Mouse (Mus musculus) left cerebral cortex, adult 9 months (tissue): ENCODE results near the gene Slc35g3.

Experiments used
- DNase-seq, 2 experiments: peaks; one replicate each; pipeline ENCODE4 v3.0.0; 2022; ENCODE audit warnings: low spot score in 2 of 2

The Slc35g3 gene

DNA sequence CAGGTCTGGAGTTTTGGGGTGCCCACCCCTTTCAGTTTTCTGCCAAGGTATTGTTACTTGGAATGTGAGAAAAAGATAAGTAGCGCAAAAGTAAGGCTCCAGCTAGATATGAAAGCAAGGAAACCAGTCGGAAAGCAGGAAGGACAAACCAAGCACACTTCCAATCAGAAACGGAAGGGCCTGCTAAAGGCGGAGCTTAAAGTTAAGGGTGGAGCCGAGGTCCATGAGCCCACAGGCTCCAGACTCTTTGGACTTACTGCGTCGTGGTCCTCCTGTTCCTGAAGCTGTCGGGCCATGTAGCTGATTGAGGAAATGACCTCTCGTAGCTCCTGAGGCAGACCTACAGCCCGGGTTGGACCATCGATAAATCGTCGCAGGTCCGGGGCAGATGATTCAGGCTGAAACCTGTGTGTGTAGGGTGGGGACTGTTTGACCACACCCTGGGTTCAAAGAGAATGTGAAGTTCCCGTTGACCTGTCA lies 23.1 kb upstream of the Slc35g3 start:
- no peak for DNase-seq

DNA sequence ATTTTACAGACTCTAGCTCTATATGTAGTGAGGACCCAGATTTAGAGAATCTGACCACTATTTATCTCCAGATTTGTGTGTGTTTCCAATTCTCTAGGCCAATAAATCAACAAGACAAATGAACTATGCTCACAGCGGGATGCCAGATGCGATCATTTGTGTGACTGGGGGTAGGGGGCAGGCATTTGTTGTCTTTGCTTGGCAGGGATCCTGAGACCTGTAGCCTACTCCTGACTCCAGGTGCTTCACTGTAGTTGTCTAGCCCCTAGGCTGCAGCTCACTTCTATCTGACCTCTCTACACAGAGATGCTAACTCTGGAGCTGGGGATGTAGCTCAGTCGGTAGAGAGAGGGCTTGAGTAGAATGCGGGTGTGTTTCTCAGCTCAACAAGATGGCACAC lies 20.1 kb upstream of the Slc35g3 start:
- no peak for DNase-seq

DNA sequence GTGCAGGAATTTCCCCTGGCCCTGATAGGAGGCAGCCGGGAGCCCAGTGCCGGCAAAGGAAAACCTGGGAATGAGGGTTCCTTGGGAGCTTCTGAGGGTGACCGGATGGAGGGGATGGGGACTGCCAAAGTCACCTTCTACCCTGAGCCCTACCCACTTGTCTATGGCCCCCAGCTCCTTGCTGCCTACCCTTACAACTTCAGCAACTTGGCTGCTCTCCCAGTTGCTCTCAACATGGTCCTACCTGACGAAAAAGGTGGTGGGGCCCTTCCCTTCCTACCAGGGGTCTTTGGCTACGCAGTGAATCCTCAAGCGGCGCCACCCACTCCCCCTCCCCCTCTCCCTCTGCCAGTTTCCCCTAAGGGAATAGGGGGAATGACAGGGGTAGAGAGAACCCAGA lies 17.2 kb upstream of the Slc35g3 start:
- no peak for DNase-seq

DNA sequence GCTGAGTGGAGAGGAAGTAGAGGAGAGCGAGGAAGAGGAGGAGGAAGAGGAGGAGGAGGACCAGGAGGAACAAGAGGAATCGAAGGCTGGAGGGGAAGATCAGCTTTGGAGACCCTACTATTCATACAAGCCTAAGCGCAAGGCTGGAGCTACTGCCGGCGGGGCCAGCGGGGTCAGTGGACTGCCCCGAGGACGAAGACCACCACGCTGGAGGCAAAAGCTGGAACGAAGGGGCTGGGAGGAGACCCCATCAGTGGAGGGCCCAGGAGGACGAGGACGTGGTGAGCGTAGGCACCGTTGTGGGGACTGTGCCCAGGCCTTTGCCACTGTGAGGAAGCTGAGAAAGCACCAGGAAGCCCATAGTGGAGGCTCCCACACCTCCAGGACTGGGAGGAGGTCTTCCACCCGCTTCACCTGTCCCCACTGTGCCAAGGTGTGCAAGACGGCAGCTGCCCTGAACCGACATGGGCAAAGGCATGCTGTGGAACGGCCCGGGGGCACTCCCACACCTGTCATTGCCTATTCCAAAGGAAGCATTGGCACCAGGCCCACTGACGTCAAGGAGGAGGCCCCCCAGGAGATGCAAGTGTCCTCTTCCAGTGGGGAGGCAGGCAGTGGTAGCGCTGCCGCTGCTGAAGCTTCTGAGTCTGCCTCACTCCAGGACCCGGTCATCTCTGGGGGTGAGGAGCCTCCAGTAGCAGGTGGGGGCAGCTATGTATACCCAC lies 16.7 kb upstream of the Slc35g3 start:
- no peak for DNase-seq

DNA sequence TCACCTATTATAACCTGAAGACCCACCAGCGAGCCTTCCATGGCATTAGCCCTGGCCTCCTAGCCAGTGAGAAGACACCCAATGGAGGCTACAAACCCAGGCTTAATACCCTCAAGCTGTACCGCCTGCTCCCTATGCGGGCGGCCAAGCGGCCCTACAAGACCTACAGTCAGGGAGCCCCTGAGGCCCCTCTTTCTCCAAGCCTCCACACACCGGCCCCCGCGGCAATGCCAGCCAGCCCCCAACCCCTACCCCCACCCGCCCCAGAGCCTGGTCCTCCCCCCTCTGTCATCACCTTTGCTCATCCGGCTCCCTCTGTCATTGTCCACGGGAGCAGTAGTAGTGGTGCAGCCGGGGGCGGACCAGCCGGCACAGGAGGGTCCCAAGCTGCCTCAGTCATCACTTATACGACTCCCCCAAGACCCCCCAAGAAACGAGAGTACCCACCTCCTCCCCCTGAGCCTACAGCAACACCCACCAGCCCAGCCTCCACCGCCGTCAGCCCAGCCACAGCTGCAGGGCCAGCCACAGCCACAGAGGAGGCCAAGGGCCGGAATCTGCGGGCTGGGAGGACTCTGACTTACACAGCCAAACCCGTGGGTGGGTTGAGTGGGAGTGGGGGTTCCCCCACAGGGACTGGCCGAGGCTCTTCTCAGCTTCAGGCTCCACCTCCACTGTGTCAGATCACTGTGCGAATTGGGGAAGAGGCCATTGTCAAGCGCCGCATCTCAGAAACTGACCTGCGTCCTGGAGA lies 15.9 kb upstream of the Slc35g3 start:
- DNase-seq: no peak

DNA sequence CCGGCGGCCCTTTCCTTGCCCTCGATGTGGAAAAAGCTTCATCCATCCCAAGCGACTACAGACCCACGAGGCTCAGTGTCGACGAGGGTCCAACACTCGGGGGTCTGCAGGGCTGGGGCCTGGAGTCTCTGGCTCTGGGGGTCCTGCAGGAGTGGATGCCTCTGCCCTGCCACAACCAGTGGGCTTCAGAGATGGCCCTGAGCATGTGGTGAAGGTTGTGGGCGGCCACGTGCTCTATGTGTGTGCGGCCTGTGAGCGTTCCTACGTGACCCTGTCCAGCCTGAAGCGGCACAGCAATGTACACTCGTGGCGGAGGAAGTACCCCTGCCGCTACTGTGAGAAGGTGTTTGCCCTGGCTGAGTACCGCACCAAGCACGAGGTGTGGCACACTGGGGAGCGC lies 14.7 kb upstream of the Slc35g3 start:
- DNase-seq: no peak

DNA sequence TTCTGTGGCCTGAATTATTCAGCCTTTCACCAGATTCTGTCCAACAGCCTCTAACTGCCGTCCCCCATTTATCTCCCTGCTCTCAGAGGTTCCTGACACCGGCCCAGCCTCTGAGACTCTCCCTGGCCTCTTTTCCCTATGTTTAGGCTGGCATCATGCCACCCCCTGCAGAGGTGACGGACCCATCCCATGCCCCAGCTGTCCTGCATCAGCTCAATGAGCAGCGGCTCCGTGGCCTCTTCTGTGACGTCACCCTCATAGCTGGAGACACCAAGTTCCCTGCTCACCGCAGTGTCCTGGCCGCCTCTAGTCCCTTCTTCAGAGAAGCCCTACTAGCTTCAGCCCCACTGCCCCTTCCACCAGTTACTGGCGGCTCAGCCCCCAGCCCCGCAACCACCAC lies 13.9 kb upstream of the Slc35g3 start:
- no peak for DNase-seq

DNA sequence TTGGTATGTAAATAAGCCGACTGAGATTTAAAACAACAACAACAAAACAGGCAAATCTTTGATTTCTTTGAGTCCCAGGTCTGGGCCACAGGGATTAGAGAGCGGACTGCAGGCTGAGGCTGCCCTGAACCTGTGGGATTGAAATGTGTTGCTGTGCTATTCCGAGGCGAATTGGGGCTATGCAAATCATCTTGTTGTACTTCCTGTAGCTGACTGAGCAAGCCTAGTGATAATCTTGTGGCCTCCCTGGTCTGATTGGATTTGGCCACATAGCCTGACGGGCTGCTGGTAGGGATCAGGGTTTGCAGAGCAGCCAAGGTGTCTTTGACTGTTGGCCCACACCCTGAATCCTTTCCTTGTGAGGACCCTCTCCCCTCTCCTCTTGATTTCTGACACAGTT lies 13.2 kb upstream of the Slc35g3 start:
- DNase-seq: no peak

DNA sequence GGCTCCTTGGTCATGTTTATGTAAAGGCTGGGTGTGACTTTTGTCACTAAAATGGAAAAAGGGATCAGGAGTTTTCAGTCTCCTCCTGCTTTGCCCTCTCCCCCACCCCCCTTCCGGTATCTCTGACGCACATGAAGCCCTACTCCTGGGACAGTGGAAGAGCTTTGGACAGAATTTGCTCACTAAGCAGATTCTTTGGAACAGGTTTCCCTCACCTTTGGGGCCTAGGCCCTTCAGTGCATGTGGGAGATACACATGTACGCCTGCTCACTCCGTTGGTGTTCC lies 5.8 kb upstream of the Slc35g3 start:
- DNase-seq: no peak

DNA sequence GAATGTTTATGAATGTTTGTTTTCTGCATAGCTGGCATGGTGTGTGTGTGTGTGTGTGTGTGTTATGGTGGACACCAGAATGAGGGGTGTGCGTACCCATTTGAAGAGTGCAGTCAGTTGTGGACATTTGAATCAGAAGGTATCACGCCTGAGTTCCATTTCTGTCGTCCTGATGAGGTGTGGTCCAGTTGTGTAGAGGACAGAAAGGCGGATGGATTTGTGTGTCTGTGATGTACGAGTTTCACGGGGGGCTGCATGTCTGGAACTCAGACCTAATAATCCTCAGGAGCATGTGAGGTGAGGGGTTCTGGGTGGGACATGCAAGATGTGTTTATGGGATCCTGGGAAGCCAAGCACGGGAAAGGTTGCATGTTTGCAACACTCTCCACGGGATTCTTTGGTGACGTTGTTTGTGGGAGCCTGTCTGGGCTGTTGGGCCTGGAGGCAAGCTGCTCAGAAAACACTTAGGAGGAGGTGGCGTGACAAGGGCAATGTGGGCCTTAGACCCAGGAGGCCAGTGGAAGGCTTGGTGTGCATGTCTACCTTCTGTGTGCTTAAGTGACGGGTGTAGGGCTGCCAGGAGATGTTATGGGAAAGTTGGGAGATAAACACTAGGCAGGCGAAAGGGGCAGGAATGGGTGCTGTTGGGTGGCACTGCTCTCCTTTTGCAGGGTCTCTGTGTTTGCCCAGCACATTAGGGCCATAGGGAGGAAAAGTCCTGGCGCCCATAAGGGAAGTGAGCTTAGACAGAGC lies 5.3 kb upstream of the Slc35g3 start:
- no peak for DNase-seq

DNA sequence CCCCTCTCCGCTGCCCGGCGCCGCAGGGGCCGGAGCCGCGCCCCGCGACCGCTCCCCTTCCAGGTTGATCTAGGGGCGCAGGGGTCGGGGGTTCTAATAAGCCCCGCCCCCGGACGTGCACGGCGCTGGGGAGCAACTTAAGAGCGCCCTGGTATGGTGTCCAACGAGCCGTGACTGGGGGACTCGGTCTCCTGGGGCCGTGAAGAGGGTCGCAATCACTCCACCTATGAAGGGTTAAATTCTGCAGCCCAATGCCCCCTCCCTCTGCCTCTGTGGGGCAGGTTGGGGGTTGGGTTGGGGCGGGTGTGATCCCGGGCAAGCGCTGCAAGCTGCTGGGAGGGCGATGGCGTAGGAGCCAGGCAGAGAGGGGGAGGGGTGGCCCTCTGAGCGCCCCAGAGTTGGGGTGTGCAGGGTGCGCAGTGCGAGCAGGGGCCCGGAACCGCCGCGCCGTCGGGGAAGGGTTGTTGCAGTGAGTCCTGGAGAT lies 4.4 kb upstream of the Slc35g3 start:
- DNase-seq: peak in 1 of 2 experiments; percentile 69

DNA sequence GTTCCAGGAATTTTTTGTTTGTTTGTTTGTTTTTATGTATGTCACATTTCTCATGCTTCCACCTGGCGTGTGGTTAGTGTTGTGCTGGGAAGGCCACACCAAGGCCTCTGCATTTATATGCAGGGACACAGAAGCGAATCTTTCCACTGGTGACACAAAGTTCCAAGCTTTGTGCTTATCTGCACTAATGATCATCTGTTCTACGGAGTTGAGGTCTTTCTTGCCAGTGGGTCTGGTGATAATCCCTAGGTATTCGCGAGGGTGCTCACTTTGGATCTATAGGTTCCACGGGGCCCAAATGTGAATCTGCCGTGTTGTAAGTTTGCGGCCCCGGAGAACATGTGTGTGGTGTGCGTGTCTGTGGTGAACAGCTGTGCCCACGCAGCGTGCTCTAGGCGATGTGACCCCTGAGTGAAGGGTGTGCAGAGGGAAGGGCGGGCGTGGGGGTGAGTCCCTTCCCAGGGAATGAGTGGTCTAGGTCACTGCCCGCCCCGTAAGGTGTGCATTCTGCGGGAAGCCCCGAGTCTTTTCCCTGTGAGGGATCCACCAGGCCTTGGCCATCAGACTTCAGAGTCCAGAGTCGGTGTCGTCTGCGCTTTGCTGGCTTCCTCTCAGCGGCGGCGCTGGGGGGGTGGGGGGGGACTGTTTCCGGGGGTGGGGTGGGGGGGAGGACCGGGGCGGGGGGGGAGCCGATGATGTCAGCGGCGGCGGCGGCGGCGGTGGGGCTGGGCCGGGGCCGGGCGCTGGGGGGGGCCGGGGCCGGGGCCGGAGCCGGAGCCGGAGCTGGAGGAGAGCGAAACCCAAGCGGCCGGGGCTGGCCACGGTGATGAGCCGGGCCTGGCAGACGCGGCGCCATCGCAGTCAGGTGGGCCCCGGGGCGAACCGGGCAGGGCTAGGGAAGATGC lies 3.7 kb upstream of the Slc35g3 start, which contains the start of gene Zbtb4:
Gene Zbtb4 (plus strand): TSS at position 692 of the 905 bp plus-strand sequence.
- DNase-seq: peak in 1 of 2 experiments; percentile 23

DNA sequence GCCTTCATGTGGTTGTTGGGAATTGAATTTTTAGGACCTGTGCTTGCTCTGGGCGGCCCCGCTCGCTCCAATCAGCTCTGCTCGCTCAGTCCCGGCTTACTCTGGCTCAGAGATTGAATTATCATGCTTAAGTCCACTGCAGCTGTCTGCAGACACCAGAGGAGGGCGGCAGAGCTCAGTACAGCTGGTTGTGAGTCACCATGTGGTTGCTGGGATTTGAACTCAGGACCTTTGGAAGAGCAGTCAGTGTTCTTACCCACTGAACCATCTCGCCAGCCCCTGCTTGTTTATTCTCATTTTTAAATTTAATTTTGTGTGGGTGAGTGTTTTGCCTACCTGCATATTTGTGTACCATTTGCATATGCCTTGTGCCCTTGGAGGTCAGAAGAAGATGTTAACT lies 1.8 kb upstream of the Slc35g3 start:
- no peak for DNase-seq

DNA sequence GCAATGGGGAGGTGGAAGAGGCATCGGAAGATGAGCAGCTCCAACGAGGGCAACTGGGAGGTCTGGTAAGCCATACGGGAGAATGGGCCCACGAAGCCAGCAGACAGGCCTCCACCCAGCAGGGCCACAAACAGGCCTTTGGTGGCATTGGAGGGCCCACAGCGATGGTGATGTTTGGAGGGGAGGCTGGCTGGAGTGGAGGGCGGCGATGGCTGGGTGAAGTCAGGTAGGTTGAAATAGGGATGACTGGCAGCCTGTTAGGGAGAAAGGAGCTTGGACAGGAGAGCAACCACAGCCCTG lies 917 bp downstream of the Slc35g3 start:
- DNase-seq: no peak

DNA sequence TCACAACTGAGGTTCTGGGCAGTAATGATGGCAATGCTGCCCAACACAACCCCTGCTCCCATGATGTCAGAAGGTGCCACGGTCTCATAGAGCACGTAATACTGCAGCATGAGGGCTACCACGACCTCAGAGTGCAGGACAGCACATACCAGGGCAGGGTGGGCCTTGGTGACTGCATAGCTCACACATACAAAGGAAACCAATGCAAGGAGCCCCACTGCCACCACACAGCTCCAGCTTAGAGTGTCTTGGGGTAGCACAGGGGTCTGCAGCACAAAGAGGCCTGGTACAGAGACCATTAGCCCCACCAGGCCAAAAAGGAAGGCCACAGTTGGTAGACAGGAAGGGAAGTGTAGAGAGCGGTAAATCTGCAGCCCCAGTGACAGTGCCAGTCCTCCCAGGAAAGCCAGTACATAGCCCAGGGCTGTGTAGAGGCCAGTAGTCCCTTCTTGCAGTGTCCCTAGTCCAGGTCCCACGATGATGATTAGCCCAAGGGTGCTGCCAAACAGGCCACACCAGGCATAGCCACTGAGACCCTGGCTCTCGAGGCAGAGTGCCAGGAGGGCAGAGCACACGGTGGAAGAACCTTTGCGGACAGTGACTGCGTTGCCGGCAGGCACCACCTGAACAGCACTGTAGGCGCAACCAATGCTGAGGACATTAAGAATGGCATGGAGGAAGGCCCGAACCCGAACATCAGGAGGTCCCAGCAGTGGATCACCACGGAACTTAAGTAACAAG lies 1.4 kb downstream of the Slc35g3 start:
- no peak for DNase-seq

DNA sequence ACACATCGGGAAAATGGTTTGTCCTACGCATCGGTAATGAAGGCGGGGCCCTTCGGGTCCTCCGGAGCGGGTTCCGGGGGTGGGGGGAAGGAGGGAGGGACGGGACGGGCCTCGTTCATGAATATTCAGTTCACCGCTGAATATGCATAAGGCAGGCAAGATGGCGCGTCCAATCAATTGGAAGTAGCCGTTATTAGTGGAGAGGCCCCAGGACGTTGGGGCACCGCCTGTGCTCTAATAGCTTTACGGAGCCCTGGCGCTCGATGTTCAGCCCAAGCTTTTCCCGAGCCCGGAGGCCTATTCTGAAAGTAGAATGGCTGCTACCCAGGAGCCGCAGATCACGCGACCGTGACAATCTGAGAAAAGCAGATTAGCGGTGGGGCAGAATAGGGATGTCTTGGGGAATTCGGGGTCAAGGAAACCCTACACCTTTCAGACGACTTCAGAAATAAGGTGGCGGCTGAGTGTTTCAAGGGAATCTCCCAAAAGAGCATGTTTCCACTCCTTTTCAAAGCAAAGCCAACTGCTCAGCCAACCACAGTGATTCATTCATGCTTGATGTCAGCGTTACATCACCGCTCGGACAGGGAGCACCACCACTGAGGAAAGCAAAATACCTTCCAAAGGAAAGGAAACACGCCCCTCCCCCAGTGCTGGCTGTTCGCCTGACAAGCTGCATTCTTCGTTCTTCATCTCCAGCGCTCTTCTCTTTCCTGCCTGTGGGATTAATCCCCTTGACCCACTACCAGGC lies 2.6 kb downstream of the Slc35g3 start:
- DNase-seq: peak; percentile 82 to 91

DNA sequence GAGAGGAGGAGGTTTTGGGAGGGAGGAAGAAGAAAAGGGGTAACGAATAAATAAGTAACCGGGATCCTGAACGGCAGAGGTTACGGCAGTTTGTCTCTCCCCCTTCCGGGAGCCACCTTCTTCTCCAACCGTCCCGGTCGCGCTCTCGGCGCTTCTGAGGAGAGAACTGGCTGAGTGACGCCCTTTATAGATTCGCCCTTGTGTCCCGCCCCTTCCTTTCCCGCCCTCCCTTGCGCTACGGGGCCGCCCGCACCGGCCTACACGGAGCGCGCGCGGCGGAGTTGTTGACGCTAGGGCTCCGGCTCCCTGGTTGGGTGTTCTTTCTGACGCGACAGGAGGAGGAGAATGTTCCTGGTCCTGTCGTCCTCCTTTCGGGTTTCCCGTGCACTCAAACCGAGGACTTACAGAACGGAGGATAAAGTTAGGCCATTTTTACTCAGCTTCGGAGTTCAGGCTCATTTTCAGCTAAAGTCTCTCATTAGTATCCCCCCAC lies 3.2 kb downstream of the Slc35g3 start, which contains the start of gene Polr2a:
Gene Polr2a (minus strand): TSS at position 160 of the 493 bp plus-strand sequence.
- DNase-seq: peak; percentile 93 to 98

DNA sequence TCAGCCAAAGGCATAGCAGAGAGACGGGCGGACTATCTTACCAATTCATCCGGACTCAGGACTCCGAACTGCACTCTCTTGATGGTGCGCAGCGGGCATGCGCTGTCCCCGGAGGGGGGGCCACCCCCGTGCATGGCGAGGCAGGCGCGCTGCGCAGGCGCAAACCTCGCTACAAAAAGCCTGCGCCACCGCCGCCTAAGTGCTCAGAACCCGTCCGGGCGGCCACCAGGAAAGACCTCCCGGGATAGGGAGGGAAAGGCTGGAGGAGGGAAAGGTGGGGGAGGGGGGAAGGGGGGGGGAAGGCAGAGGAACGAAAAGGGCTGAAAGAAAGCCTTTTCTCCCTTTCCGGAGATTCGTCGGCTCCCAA lies 3.7 kb downstream of the Slc35g3 start:
- DNase-seq: peak; percentile 86 to 96

DNA sequence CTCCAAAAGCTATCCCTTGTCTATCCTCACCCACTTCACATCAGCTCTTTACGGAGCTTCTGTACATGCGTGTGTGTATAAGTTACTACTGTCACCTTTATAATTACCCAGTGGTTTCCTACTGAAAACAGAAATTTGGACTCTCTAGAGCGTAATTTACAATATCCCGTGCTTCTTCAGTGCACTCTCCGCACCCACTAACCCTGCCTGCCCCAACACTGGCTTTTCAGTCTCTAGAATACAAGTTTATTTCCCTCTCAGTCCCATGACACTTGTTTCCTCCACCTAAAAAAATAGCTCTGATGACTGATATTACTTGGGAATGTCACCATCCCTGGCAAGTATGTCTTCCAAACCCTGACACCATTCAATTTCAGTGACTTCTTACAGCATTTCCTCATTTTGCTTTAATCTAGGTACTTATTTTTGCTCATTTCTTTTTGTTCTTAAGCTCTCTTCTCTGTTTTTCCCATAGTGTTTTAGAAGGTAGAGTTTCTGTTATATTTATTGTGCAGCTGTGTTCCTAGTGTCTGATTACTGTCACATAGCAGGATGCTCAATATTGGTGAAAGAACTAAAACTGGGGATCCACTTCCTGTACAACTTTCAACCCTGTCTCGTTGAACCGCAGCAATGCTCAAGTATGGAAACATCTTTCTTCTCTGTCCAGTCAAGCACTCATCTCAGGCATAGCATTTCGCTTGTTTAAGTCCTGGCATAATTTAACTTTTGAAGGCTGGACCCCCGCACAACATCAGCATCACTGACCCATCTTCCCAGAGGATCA lies 4.3 kb downstream of the Slc35g3 start:
- DNase-seq: no peak
